Mouse (Mus musculus): ENCODE measurements around the gene Cmtm8.

DNA sequence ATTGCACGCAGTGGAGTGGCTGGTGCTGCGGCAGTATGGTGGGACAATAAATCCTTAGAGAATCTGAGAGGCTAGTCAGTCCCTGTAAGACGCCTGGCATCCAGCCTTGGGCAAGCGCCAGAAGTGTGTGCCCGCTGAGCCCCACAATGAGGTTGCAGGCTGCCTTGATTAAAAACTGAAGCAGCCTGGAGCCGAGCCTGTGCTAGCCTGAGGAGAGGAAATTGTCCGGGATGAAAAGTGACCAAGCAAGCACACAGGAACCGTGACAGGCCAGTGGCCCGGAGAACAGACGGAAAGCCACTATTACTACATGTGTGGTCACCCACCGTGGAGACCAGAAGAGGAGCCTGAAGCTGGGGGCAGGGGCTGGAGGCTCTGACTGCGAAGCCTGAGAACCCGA lies 76.9 kb downstream of the Cmtm8 start:
- no peak for TF ChIP-seq GATA1 (IDR thresholded peaks at IDR 0.05; ENCODE audit: low read length)
- TF ChIP-seq TAL1 (IDR thresholded peaks at IDR 0.05; ENCODE audit: low read length), result no peak

All from erythroblast, embryonic 14.5 days (primary cell).